23 mouse cellular contexts compared by ENCODE assay signal in the genomic region with DNA sequence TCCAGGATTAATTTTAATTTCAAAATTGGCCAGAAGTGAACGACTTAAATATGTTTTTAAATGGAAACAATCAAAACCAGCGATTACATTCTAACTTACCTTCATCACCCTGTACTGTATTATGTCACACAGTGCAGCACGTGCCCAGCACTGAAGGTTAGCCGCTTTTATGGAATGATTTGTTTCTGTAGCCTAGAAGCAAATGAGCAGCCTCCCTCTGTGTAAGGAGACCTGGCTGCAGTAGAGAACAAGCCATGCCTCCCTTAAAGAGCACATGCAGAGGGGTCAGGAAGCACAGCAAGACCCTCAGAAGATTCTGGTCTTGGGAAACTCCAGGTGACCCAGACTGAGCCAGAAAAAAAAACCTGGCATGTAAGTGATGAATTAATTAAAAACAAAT.
"Had no signal": no experiment of that assay in that cellular context is flagged by ENCODE, and none has a peak within 500 bp of the region (broad histone marks: within the 10 kb centered on the region; RNA-seq: fewer than 3 reads in every experiment).

No protein-coding gene starts in this region.

- H3K4me1 ChIP-seq: heart, embryonic 12.5 days; hindbrain, embryonic 10.5 days; hindbrain, embryonic 12.5 days; intestine, embryonic 15.5 days; liver, embryonic 13.5 days; liver, embryonic 15.5 days had no signal

- H3K27me3 ChIP-seq: heart, embryonic 12.5 days; hindbrain, embryonic 12.5 days; intestine, embryonic 15.5 days; liver, embryonic 13.5 days; liver, embryonic 15.5 days had no signal

- H3K9ac ChIP-seq: heart, embryonic 12.5 days; hindbrain, embryonic 12.5 days; hindbrain, embryonic 14.5 days; intestine, embryonic 15.5 days; liver, embryonic 13.5 days; liver, embryonic 15.5 days; liver, postnatal 0 days had no signal

- H3K27ac ChIP-seq: heart, adult 2 months; hindbrain, embryonic 10.5 days; hindbrain, embryonic 12.5 days; hindbrain, embryonic 14.5 days; intestine, embryonic 15.5 days; layer of hippocampus, adult 2 months; left cerebral cortex, adult 2 months; liver, embryonic 13.5 days; liver, embryonic 15.5 days had no signal

- H3K9me3 ChIP-seq: heart, embryonic 12.5 days; hindbrain, embryonic 12.5 days; intestine, embryonic 15.5 days; liver, embryonic 13.5 days; liver, embryonic 15.5 days had no signal

- ATAC-seq: inflammation-experienced regulatory T-cells, adult 6 months; intestine, embryonic 15.5 days; intestine, postnatal 0 days; liver, postnatal 0 days had no signal

- H3K4me3 ChIP-seq: heart, adult 2 months; heart, embryonic 12.5 days; hindbrain, embryonic 10.5 days; hindbrain, embryonic 12.5 days; intestine, embryonic 15.5 days; layer of hippocampus, adult 2 months; left cerebral cortex, adult 2 months; liver, embryonic 13.5 days; liver, embryonic 15.5 days had no signal

- H3K36me3 ChIP-seq: heart, embryonic 12.5 days; hindbrain, embryonic 10.5 days; hindbrain, embryonic 12.5 days; intestine, embryonic 15.5 days; liver, embryonic 13.5 days; liver, embryonic 15.5 days had no signal

- DNase-seq: gastrocnemius, postnatal 14 days; heart, adult 2 months; heart, postnatal 10 days; heart, postnatal 4 days; kidney, adult 18-20 months; kidney, adult 8-10 months; kidney, postnatal 10 days; kidney, postnatal 25 days; kidney, postnatal 4 days; liver; liver, embryonic 13.5 days; liver, postnatal 0 days had no signal

- H3K4me2 ChIP-seq: heart, embryonic 12.5 days; hindbrain, embryonic 12.5 days; hindbrain, embryonic 14.5 days; intestine, embryonic 15.5 days; liver, embryonic 11.5 days; liver, embryonic 13.5 days; liver, embryonic 15.5 days had no signal
